In genomic region chr19:5800632-5801431, GRCm38 (mm10) we compare ENCODE assay signal across 8 mouse cellular contexts. TPM values are rescaled to one million over a fixed set of nuclear protein-coding genes. Genes with fewer than 3 reads are reported as not detected.
DNase-seq lines count a peak whose midpoint lies in the region; ATAC-seq and TF ChIP-seq lines count a peak whose summit lies in the region.

No protein-coding gene starts in this region.

- ATAC-seq in embryonic facial prominence, embryonic 11.5 days (replicated peaks; ENCODE audit: insufficient number of reproducible peaks, low FRiP score, low TSS enrichment, low read depth), result no peak
- ATAC-seq in hindbrain, embryonic 15.5 days (ENCODE audit: low FRiP score, low read depth), result no peak

- peaks cover 77% of the 10 kb centered on the region for H3K79me2 ChIP-seq in macrophage (ENCODE audit: inconsistent target)

- H3K4me2 ChIP-seq in embryonic facial prominence, embryonic 11.5 days (ENCODE audit: low read depth, low read length), result peak overlapping the region; percentile 71
- H3K4me2 ChIP-seq in hindbrain, embryonic 15.5 days, result peak overlapping the region; percentile 92

- peaks cover 39% of the 10 kb centered on the region for H3K4me1 ChIP-seq in E14TG2a.4 (replicated peaks; ENCODE audit: low read depth, low read length)
- peaks cover 15% of the 10 kb centered on the region for H3K4me1 ChIP-seq in embryonic facial prominence, embryonic 11.5 days (ENCODE audit: control insufficient read depth, insufficient read depth, low read length)
- H3K4me1 ChIP-seq in hindbrain, embryonic 15.5 days (replicated peaks), result peaks cover 40% of the 10 kb centered on the region

- H3K9ac ChIP-seq in embryonic facial prominence, embryonic 11.5 days (replicated peaks; ENCODE audit: low read length), result peak overlapping the region; percentile 98
- H3K9ac ChIP-seq in hindbrain, embryonic 15.5 days, result peak overlapping the region; percentile 98

- H3K36me3 ChIP-seq in E14TG2a.4 (ENCODE audit: insufficient read depth, low read length) (peaks cover 56% of the 10 kb centered on the region), macrophage (ENCODE audit: inconsistent target) (peaks cover 32% of the 10 kb centered on the region)
- H3K36me3 ChIP-seq in embryonic facial prominence, embryonic 11.5 days (replicated peaks; ENCODE audit: control insufficient read depth, insufficient read depth, low read depth, low read length), result peaks cover 25% of the 10 kb centered on the region
- peaks cover 25% of the 10 kb centered on the region for H3K36me3 ChIP-seq in hindbrain, embryonic 15.5 days

- peak overlapping the region; percentile 66 for H3K27ac ChIP-seq in embryonic facial prominence, embryonic 11.5 days (replicated peaks; ENCODE audit: low read depth, low read length)
- peak overlapping the region; percentile 100 for H3K27ac ChIP-seq in hindbrain, embryonic 15.5 days (replicated peaks)
- peak overlapping the region; percentile 100 for H3K27ac ChIP-seq in macrophage

- no peaks in the 10 kb centered on the region for H3K27me3 ChIP-seq in E14TG2a.4 (ENCODE audit: insufficient read depth, low read length)
- no peaks in the 10 kb centered on the region for H3K27me3 ChIP-seq in embryonic facial prominence, embryonic 11.5 days (ENCODE audit: control insufficient read depth, insufficient read depth, low read length)
- no peaks in the 10 kb centered on the region for H3K27me3 ChIP-seq in hindbrain, embryonic 15.5 days

- WGBS in embryonic facial prominence, embryonic 11.5 days, result under 1% methylated on average over 19 of the region's 19 CpGs
- WGBS in hindbrain, embryonic 15.5 days, result 1% methylated on average over 19 of the region's 19 CpGs
- under 1% methylated on average over 19 of the region's 19 CpGs for WGBS in macrophage (ENCODE audit: missing documents)

- peak; percentile 67 for DNase-seq in embryo, embryonic 10 days (ENCODE audit: low spot score)
- no peak for DNase-seq in embryo, embryonic 11 days
- no peak for DNase-seq in embryonic facial prominence, embryonic 11.5 days (ENCODE audit: low spot score)
- DNase-seq in frontal cortex, postnatal 10 days (ENCODE audit: low spot score in 2 of 2), result no peak
- no peak for DNase-seq in frontal cortex, postnatal 36 days (ENCODE audit: low spot score in 2 of 2)

- TF ChIP-seq CTCF in E14TG2a.4 (conservative IDR thresholded peaks at IDR 0.05; ENCODE audit: low read length), result no peak

- H3K9me3 ChIP-seq in E14TG2a.4 (ENCODE audit: low read length), result no peaks in the 10 kb centered on the region
- H3K9me3 ChIP-seq in embryonic facial prominence, embryonic 11.5 days (replicated peaks; ENCODE audit: control insufficient read depth, low read length), result no peaks in the 10 kb centered on the region
- H3K9me3 ChIP-seq in hindbrain, embryonic 15.5 days, result no peaks in the 10 kb centered on the region

- H3K4me3 ChIP-seq in E14TG2a.4 (replicated peaks; ENCODE audit: low read length), result peak overlapping the region; percentile 92
- H3K4me3 ChIP-seq in embryonic facial prominence, embryonic 11.5 days (ENCODE audit: low read depth, low read length), result peak overlapping the region; percentile 96
- peak overlapping the region; percentile 93 for H3K4me3 ChIP-seq in hindbrain, embryonic 15.5 days
- peak overlapping the region; percentile 68 for H3K4me3 ChIP-seq in macrophage (ENCODE audit: inconsistent target)

RNA-seq across cellular contexts. Expression of gene Scyl1, which starts 29.6 kb away (rescaled TPM):
- polyA plus RNA-seq in embryonic facial prominence, embryonic 11.5 days (2014; fragmentation: Nextera tagmentation; extraction: Ambion mirVana), result 53.9 and 55.0 TPM in 2 replicates
- 79.7 and 92.6 TPM in 2 replicates for polyA plus RNA-seq in hindbrain, embryonic 15.5 days (2015; fragmentation: Nextera tagmentation; extraction: Ambion mirVana)
- total RNA-seq in macrophage (2018; cell fraction: chromatin; rRNA removed), result 100 to 1,000 TPM in 7 of 26 experiments, 10 to 100 TPM in 19; 63.9 to 148 (median 86.2) TPM
- total RNA-seq in macrophage (2018; cell fraction: cytosol; rRNA removed), result 10 to 100 TPM; 31.6 to 62.4 (median 45.0) TPM
- total RNA-seq in macrophage (2018; cell fraction: nucleus; rRNA removed), result 100 to 1,000 TPM in 4 of 26 experiments, 10 to 100 TPM in 22; 42.7 to 104 (median 71.0) TPM
- 46.2 to 54.8 TPM (median 52.4 TPM) in 3 replicates for polyA plus RNA-seq in macrophage (2018)
